Mouse (Mus musculus) T-helper 2 cell (primary cell): ENCODE data around the gene Gm20388.
"Not testable (repeated sequence)": the region's sequence is repeated elsewhere in the genome, so short reads cannot be mapped to it uniquely, and the experiment has no call there.

ENCODE experiments used
- in situ Hi-C: fragments of 300-600 bp; cut with MboI, MseI; formaldehyde crosslinking; loops from one replicate; pipeline ENCODE4 v1.15.1; 2025; ENCODE audit warnings: high pct_unique_total_duplicates

Gene Gm20388

GRCm38 (mm10) chr8:121145457-121146134, 1235.0 kb downstream of the Gm20388 start:
- in situ Hi-C loops: not testable (repeated sequence)

GRCm38 (mm10) chr8:121148573-121149083, 1238.0 kb downstream of the Gm20388 start:
- in situ Hi-C loops: no loop called here

GRCm38 (mm10) chr8:121152394-121152793, 1241.8 kb downstream of the Gm20388 start:
- in situ Hi-C loops: no loop called here

- in situ Hi-C loops: no loop called here
Measured at GRCm38 (mm10) chr8:121156990-121157491, 1246.4 kb downstream of the Gm20388 start.

GRCm38 (mm10) chr8:121158812-121159211, 1248.2 kb downstream of the Gm20388 start:
- in situ Hi-C loops: no loop called here

- in situ Hi-C loops: no loop called here
Measured at GRCm38 (mm10) chr8:121161437-121161836, 1250.8 kb downstream of the Gm20388 start.

GRCm38 (mm10) chr8:121162413-121162812, 1251.8 kb downstream of the Gm20388 start:
- in situ Hi-C loops: no loop called here

GRCm38 (mm10) chr8:121162906-121163695, 1252.5 kb downstream of the Gm20388 start:
- in situ Hi-C loops: no loop called here

- in situ Hi-C loops: no loop called here
Measured at GRCm38 (mm10) chr8:121164017-121164469, 1253.4 kb downstream of the Gm20388 start.

GRCm38 (mm10) chr8:121168033-121168432, 1257.4 kb downstream of the Gm20388 start:
- in situ Hi-C loops: no loop called here

GRCm38 (mm10) chr8:121170116-121170515, 1259.5 kb downstream of the Gm20388 start:
- in situ Hi-C loops: no loop called here

- in situ Hi-C loops: no loop called here
Measured at GRCm38 (mm10) chr8:121170626-121171552, 1260.2 kb downstream of the Gm20388 start.

GRCm38 (mm10) chr8:121172567-121172966, 1261.9 kb downstream of the Gm20388 start:
- in situ Hi-C loops: no loop called here

- in situ Hi-C loops: no loop called here
Measured at GRCm38 (mm10) chr8:121174178-121174577, 1263.5 kb downstream of the Gm20388 start.

GRCm38 (mm10) chr8:121174721-121175539, 1264.3 kb downstream of the Gm20388 start:
- in situ Hi-C loops: no loop called here

- in situ Hi-C loops: no loop called here
Measured at GRCm38 (mm10) chr8:121175540-121176090, 1265.0 kb downstream of the Gm20388 start.

- in situ Hi-C loops: no loop called here
Measured at GRCm38 (mm10) chr8:121176291-121176690, 1265.7 kb downstream of the Gm20388 start.

GRCm38 (mm10) chr8:121180474-121181284, 1270.0 kb downstream of the Gm20388 start:
- in situ Hi-C loops: no loop called here

- in situ Hi-C loops: no loop called here
Measured at GRCm38 (mm10) chr8:121181285-121181884, 1270.7 kb downstream of the Gm20388 start.
